Mouse (Mus musculus) inflammation-experienced regulatory T-cells, adult 6 months (primary cell): ENCODE data around the gene Lrrc15. TPM values are rescaled to one million over a fixed set of nuclear protein-coding genes. Genes with fewer than 3 reads are reported as not detected.
A peak's percentile ranks its signal among the peaks of the same experiment; 100 is the strongest.

Source experiments
- ATAC-seq: one replicate; pipeline ENCODE4 v1.8.0; 2017
- polyA plus RNA-seq, 3 experiments: library from polyadenylated mRNA; unstranded; fragments of 100-300 nt; shearing (Covaris generic); gene quantifications; one replicate each; pipeline ENCODE4 v1.2.1; 2017

Gene Lrrc15
- polyA plus RNA-seq, 3 experiments from 2014 or later, result 0.07 TPM; not detected in 2

DNA sequence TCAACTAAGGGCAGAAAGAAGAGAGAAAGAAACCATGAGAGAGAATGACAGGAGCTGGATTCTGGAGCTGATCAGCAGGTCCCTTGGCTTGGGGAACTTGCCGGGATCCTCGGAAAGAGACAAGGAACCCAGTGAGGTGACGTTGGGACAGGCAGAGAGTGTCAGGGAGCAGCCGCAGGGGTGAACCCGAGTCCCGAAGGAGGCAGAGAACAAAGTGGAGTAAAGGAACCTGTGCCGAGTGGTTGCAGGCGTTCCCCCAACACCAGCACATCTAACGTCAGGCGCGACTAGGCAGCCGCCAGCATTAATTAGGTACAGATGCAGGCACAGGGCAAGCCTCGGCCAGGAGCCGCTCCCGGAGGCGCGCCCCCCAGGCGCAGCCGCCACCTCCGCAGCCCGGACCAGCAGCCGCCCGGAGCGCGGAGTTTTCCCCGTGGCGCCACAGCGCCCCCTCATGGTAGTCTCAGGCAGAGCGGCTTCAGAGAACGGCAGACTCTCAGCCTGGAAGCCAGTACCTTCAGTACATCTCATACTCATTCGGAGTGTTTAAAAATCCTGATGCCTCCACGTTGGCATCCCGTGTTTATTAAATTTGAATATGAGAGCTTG lies 46.9 kb downstream of the Lrrc15 start:
- ATAC-seq, result peak; percentile 78

GRCm38 (mm10) chr16:30235577-30235976 lies 47.5 kb downstream of the Lrrc15 start:
- no peak for ATAC-seq

DNA sequence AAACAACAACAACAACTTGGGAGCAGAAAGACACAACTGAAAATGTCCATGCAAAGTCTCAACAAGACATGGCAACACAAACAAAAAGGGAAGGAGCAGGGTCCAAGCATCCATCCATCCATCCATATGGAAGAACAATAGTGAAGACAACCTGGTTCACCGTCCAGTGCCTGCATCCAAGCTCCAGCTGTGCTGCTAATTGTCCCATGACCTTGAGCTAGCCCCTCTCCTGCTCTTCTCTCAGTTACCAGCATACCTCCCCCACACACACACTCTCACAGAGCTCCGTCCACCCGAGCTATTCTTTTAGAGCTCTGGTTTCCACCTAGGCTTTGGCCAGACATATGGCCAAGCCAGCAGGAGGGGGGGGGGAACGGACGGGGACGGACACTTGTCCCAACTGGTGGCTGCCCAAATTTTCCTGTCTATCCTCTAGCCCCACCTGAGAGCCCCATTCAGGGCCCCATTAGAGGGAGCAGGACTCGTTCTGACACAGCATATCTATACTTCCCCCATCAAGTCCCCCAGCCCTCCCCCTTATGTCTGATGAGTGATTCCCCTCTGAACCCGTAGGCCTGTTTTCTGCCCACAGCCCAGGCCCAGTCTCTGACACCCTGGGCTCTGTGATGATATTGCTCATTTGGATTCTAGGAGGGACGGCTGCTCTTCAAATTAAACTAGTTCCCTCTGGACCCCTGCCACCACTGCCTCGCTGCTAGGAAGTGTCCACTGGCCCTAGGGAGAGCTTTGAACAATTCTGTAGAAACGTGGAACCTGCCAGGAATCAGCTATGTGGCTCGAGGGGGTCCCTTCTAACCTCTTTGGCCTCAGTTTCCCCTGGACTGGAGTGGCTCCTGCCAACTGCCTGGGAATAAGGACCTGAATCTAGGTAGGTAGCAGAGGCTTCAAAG lies 48.2 kb downstream of the Lrrc15 start:
- no peak for ATAC-seq

DNA sequence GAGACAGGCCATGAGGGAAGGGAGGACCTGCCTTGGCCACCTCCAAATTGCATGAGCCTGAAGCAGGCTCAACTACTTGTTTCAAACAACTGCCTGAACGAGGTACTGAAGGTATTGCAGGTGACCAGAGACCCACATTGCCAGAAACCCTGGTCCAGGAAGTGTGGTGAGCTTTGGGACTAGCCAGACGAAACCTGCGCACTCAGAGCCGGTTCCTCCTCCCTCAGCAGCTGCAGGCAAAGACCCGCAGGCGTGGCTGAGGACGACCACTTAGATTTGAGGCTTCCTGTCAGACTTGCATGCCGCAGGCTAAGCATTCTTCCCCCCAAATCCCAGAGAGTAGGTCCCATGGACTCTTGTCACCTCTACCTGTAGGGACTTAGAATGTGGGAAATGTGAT lies 49.0 kb downstream of the Lrrc15 start:
- peak; percentile 32 for ATAC-seq

DNA sequence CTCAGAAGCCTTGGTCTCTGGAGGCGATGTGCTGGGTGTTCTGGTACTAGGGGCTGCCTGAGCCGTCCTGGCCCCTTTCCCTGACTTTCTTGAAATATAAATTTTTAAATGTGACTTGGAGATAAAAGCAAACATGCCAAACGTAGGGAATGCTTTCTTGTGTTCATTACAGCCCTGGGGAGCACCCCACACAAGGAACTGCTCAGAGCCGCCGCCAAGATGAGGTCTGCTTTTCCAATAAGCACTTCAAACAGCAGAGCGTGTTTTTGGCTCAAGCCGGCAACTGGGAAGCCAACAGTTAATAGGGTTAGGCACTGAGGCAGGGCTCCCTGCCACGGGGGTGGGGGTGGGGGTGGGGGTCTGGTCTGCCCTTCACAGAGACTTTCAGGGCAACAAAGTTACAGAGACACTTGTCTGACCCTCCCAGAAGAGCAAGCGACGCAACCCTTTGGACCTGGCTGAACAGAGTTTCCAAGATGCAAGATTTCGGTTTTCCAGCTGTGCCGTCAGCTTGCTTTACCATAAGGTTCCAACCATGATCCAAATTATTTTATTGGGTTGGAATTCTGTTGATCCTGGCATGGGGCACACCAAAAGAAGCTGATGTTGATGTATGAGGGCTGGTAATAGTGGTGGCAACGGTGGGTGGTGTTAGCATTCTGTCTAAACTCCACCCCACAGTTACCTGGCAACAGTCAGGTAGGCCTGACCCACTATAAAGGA lies 51.0 kb downstream of the Lrrc15 start:
- ATAC-seq, result no peak

GRCm38 (mm10) chr16:30227352-30227751 lies 55.7 kb downstream of the Lrrc15 start:
- ATAC-seq, result no peak

DNA sequence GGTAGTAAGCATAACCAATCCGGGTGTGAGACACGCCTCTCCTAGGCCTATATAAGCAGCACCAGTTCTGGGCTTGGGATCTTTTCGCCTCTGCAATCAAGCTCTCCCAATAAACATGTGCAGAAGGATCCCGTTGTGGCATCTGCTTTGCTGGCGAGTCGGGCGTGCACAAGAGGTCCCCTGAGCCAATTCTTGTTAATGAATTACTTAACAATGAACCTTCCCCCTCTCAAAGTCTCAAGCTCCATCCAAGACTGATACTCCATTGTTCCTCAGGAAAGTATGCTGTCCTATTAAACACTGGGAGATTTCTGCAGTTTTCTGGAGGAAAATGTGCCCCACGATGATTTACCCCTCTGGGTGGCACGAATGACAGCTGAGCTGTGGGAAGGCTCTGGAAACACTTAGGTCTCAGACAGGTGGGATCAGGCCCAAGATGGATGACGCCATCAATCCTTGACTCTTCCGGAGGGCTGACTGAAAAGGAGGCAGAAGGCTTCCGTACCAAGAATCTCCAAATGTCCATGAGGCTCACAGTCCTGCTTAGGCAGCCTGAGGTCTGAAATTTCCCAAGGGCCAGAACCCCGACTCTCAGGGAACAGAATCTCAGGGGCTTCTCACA lies 61.8 kb downstream of the Lrrc15 start:
- no peak for ATAC-seq

Other genes with a start within 250 kb of the Lrrc15 start
- under 1 TPM in 1 of 3 experiments, not detected in 2; 0.40 TPM for gene Hes1, start 218.9 kb downstream of the Lrrc15 start, polyA plus RNA-seq
- not detected for gene Cpn2, start 15.8 kb downstream of the Lrrc15 start, polyA plus RNA-seq
- gene Gp5, start 27.5 kb upstream of the Lrrc15 start, polyA plus RNA-seq, result not detected
- gene Atp13a3, start 122.7 kb upstream of the Lrrc15 start, polyA plus RNA-seq, result 10 to 100 TPM in 2 of 3 experiments, 1 to 10 TPM in 1; 9.3 to 13.1 (median 12.9) TPM